Comparison of ENCODE assay signal across 9 mouse cellular contexts in genomic region chr1:106735586-106735985, GRCm38 (mm10). TPM values are rescaled to one million over a fixed set of nuclear protein-coding genes. Genes with fewer than 3 reads are reported as not detected.
DNase-seq lines count a peak whose midpoint lies in the region; ATAC-seq lines count a peak whose summit lies in the region.
"Had no signal": no experiment of that assay in that cellular context is flagged by ENCODE, and none has a peak within 500 bp of the region (broad histone marks: within the 10 kb centered on the region; RNA-seq: fewer than 3 reads in every experiment).

No protein-coding gene starts in this region.

- no peaks in the 10 kb centered on the region for H3K36me3 ChIP-seq in midbrain, embryonic 11.5 days (ENCODE audit: control insufficient read depth, insufficient read depth, low read length)
- H3K36me3 ChIP-seq in midbrain, embryonic 16.5 days (ENCODE audit: control insufficient read depth, insufficient read depth, low read length): peaks cover 7% of the 10 kb centered on the region

- intact Hi-C loops in gastrocnemius, postnatal 36 days (cut with DNase I): loop anchor here (5.0 kb wide), 1 partner anchor 308 kb away; no protein-coding TSS in a partner anchor

- no peak overlapping the region for H3K27ac ChIP-seq in midbrain, embryonic 11.5 days (ENCODE audit: low read depth, low read length)
- H3K27ac ChIP-seq in midbrain, embryonic 16.5 days (ENCODE audit: low read length): no peak overlapping the region
- H3K27ac ChIP-seq: heart, embryonic 15.5 days had no signal

- H3K9me3 ChIP-seq in midbrain, embryonic 11.5 days (ENCODE audit: control insufficient read depth, low read length): no peaks in the 10 kb centered on the region
- no peaks in the 10 kb centered on the region for H3K9me3 ChIP-seq in midbrain, embryonic 16.5 days (replicated peaks; ENCODE audit: control insufficient read depth, low read length, poor library complexity, severe bottlenecking)
- H3K9me3 ChIP-seq: heart, embryonic 15.5 days had no signal

- no peaks in the 10 kb centered on the region for H3K4me1 ChIP-seq in midbrain, embryonic 11.5 days (ENCODE audit: control insufficient read depth, insufficient read depth, low read length)
- no peaks in the 10 kb centered on the region for H3K4me1 ChIP-seq in midbrain, embryonic 16.5 days (ENCODE audit: control insufficient read depth, insufficient read depth, low read length)
- H3K4me1 ChIP-seq: heart, embryonic 15.5 days had no signal

- H3K9ac ChIP-seq in midbrain, embryonic 11.5 days (ENCODE audit: low read length): no peak overlapping the region
- no peak overlapping the region for H3K9ac ChIP-seq in midbrain, embryonic 16.5 days (ENCODE audit: low read depth, low read length)
- H3K9ac ChIP-seq: heart, embryonic 15.5 days had no signal

- no peak overlapping the region for H3K4me2 ChIP-seq in midbrain, embryonic 11.5 days
- no peak overlapping the region for H3K4me2 ChIP-seq in midbrain, embryonic 16.5 days (ENCODE audit: low read length)
- H3K4me2 ChIP-seq: heart, embryonic 15.5 days had no signal

- no peak overlapping the region for H3K4me3 ChIP-seq in midbrain, embryonic 11.5 days (ENCODE audit: low read depth, low read length)
- no peak overlapping the region for H3K4me3 ChIP-seq in midbrain, embryonic 16.5 days (ENCODE audit: low read depth, low read length)
- H3K4me3 ChIP-seq: heart, embryonic 15.5 days had no signal

- 66% methylated on average over 2 of the region's 2 CpGs for WGBS in midbrain, embryonic 11.5 days
- 56% methylated on average over 2 of the region's 2 CpGs for WGBS in midbrain, embryonic 16.5 days

- DNase-seq in gastrocnemius, adult 18-20 months (ENCODE audit: low spot score): peak; percentile 31
- no peak for DNase-seq in gastrocnemius, postnatal 36 days
- DNase-seq in midbrain, embryonic 11.5 days (ENCODE audit: low spot score, missing footprints): peak; percentile 91
- peak; percentile 75 for DNase-seq in brain, adult 2 months (ENCODE audit: low read depth, low spot score)
- peak; percentile 54 for DNase-seq in lung, postnatal 36 days
- DNase-seq in thymus, postnatal 4 days: peak; percentile 71

- peak; percentile 52; the same call in 1 of the 2 replicates for ATAC-seq in midbrain, embryonic 11.5 days (ENCODE audit: low FRiP score)
- no peak for ATAC-seq in midbrain, embryonic 16.5 days
- peak; percentile 79 for ATAC-seq in granulocyte monocyte progenitor cell, adult 5-6 weeks (replicated peaks; ENCODE audit: poor library complexity, severe bottlenecking)

- no peaks in the 10 kb centered on the region for H3K27me3 ChIP-seq in midbrain, embryonic 11.5 days (ENCODE audit: control insufficient read depth, insufficient read depth, low read length)
- no peaks in the 10 kb centered on the region for H3K27me3 ChIP-seq in midbrain, embryonic 16.5 days (ENCODE audit: control insufficient read depth, insufficient read depth, low read depth, low read length)
- H3K27me3 ChIP-seq: heart, embryonic 15.5 days had no signal

RNA-seq across cellular contexts. Expression of gene Bcl2, which starts 21.5 kb away (rescaled TPM):
- total RNA-seq in gastrocnemius, adult 18-20 months (2021): 1 to 10 TPM; 1.4 to 2.2 TPM
- total RNA-seq in gastrocnemius, postnatal 36 days (2021): 1 to 10 TPM; 1.5 to 1.7 TPM
- 5.7 and 6.2 TPM in 2 replicates for polyA plus RNA-seq in midbrain, embryonic 11.5 days (2014; fragmentation: Nextera tagmentation; extraction: Ambion mirVana)
- polyA plus RNA-seq in midbrain, embryonic 16.5 days (2015; fragmentation: Nextera tagmentation; extraction: Ambion mirVana): 14.7 and 16.2 TPM in 2 replicates
- 44.5 and 49.6 TPM in 2 replicates for total RNA-seq in granulocyte monocyte progenitor cell, adult 5-6 weeks (2014; fragmentation: Nextera tagmentation)
- total RNA-seq in granulocyte monocyte progenitor cell, adult 5-6 weeks (2017): 26.2 and 26.3 TPM in 2 replicates

RNA-seq across cellular contexts. Expression of gene Kdsr, which starts 23.9 kb away (rescaled TPM):
- 1 to 10 TPM; 3.6 to 8.0 TPM for total RNA-seq in gastrocnemius, adult 18-20 months (2021)
- total RNA-seq in gastrocnemius, postnatal 36 days (2021): 1 to 10 TPM; 3.1 to 4.7 TPM
- 7.8 and 9.0 TPM in 2 replicates for polyA plus RNA-seq in midbrain, embryonic 11.5 days (2014; fragmentation: Nextera tagmentation; extraction: Ambion mirVana)
- 16.6 and 17.2 TPM in 2 replicates for polyA plus RNA-seq in midbrain, embryonic 16.5 days (2015; fragmentation: Nextera tagmentation; extraction: Ambion mirVana)
- 11.3 and 20.9 TPM in 2 replicates for total RNA-seq in granulocyte monocyte progenitor cell, adult 5-6 weeks (2014; fragmentation: Nextera tagmentation)
- 30.0 and 33.9 TPM in 2 replicates for total RNA-seq in granulocyte monocyte progenitor cell, adult 5-6 weeks (2017)

Comparison
In these comparisons a context has a peak if more than half of its experiments do, and no peak if none do; other contexts are left out.
1. DNase-seq: peak in gastrocnemius, adult 18-20 months (single experiment), midbrain, embryonic 11.5 days (single experiment), brain, adult 2 months (single experiment), lung, postnatal 36 days (single experiment) and thymus, postnatal 4 days (single experiment); none in gastrocnemius, postnatal 36 days (0 of 2).
2. RNA of gene Bcl2, which starts 21.5 kb away (total RNA-seq): 26.2 to 49.6 TPM in granulocyte monocyte progenitor cell, adult 5-6 weeks; 1.4 to 2.2 TPM in gastrocnemius, adult 18-20 months and 1.5 to 1.7 TPM in gastrocnemius, postnatal 36 days; every median in the first group is over 4 times any median in the second.